13 mouse cellular contexts compared by ENCODE assay signal in the genomic region with DNA sequence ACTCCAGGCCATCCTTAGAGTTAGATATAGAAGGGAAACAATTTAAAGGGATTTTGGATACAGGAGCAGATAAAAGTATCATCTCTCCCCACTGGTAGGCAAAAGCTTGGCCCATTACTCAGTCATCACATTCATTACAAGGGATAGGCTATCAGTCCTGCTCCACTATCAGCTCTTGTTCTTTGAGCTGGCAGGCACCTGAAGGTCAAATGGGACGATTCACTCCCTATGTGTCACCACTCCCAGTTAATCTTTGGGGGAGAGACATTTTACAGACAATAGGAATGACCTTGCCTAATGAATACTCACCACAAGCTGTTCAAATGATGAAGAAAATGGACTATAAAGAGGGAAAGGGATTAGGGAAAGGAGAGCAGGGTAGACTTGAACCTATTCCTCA. TPM values are rescaled to one million over a fixed set of nuclear protein-coding genes. Genes with fewer than 3 reads are reported as not detected.
"Had no signal": no experiment of that assay in that cellular context is flagged by ENCODE, and none has a peak within 500 bp of the region (broad histone marks: within the 10 kb centered on the region; RNA-seq: fewer than 3 reads in every experiment).

No protein-coding gene starts in this region.

- ATAC-seq: midbrain, embryonic 13.5 days; midbrain, embryonic 15.5 days had no signal

- DNase-seq: lung, adult 18-20 months; lung, embryonic 14.5 days; lung, postnatal 10 days; lung, postnatal 4 days; right cerebral cortex, postnatal 14 days; thymus, adult 2 months; thymus, postnatal 25 days; thymus, postnatal 4 days had no signal

RNA-seq across cellular contexts. Expression of a gene that starts 18.5 kb away (rescaled TPM):
- total RNA-seq: midbrain, postnatal 0 days; monocyte, adult 5-6 weeks; neutrophil, adult 5-6 weeks had no signal

RNA-seq across cellular contexts. Expression of a gene that starts 48.0 kb away (rescaled TPM):
- total RNA-seq: midbrain, postnatal 0 days; monocyte, adult 5-6 weeks; neutrophil, adult 5-6 weeks had no signal

RNA-seq across cellular contexts. Expression of a gene that starts 58.0 kb away (rescaled TPM):
- total RNA-seq: midbrain, postnatal 0 days; monocyte, adult 5-6 weeks; neutrophil, adult 5-6 weeks had no signal
